Comparison of ENCODE assay signal across 12 mouse cellular contexts in genomic region chr10:100604254-100604653, GRCm38 (mm10). TPM values are rescaled to one million over a fixed set of nuclear protein-coding genes. Genes with fewer than 3 reads are reported as not detected.
DNase-seq lines count a peak whose midpoint lies in the region; ATAC-seq and TF ChIP-seq lines count a peak whose summit lies in the region.
"Had no signal": no experiment of that assay in that cellular context is flagged by ENCODE, and none has a peak within 500 bp of the region (broad histone marks: within the 10 kb centered on the region; RNA-seq: fewer than 3 reads in every experiment).

No protein-coding gene starts in this region.

- ATAC-seq in forebrain, embryonic 14.5 days: peak; percentile 62
- no peak for ATAC-seq in forebrain, embryonic 15.5 days (replicated peaks)
- 0 out of 2 replicates have a peak, but pooled peaks have one; percentile 44 for ATAC-seq in midbrain, embryonic 12.5 days (ENCODE audit: low FRiP score, low read depth)
- ATAC-seq in midbrain, embryonic 11.5 days (ENCODE audit: low FRiP score): no peak
- ATAC-seq in stomach, postnatal 0 days (ENCODE audit: low FRiP score, low TSS enrichment): no peak

- DNase-seq in forebrain, embryonic 14.5 days (ENCODE audit: low spot score): peak; percentile 41
- DNase-seq in midbrain, embryonic 11.5 days (ENCODE audit: low spot score, missing footprints): no peak
- peak; percentile 11 for DNase-seq in embryo, embryonic 11 days
- DNase-seq in stomach, postnatal 0 days (ENCODE audit: low spot score): no peak
- DNase-seq in right cerebral cortex, postnatal 10 days (ENCODE audit: low spot score in 2 of 2): no peak
- no peak for DNase-seq in thymus, postnatal 0 days (ENCODE audit: low spot score)
- DNase-seq: heart, postnatal 14 days; kidney, adult 9 months had no signal

- TF ChIP-seq EP300 in stomach, postnatal 0 days (optimal IDR thresholded peaks at IDR 0.05): no peak

- H3K4me3 ChIP-seq in forebrain, embryonic 14.5 days (ENCODE audit: low read depth, low read length): no peak overlapping the region
- H3K4me3 ChIP-seq in forebrain, embryonic 15.5 days: no peak overlapping the region
- no peak overlapping the region for H3K4me3 ChIP-seq in midbrain, embryonic 12.5 days
- no peak overlapping the region for H3K4me3 ChIP-seq in midbrain, embryonic 11.5 days (ENCODE audit: low read depth, low read length)
- no peak overlapping the region for H3K4me3 ChIP-seq in stomach, postnatal 0 days (ENCODE audit: low read depth, low read length)
- H3K4me3 ChIP-seq: embryonic facial prominence, embryonic 15.5 days had no signal

- TF ChIP-seq CTCF in stomach, postnatal 0 days (IDR thresholded peaks at IDR 0.05; ENCODE audit: low read depth): peak; percentile 22; the same call in 1 of the 2 replicates

- no peak overlapping the region for H3K4me2 ChIP-seq in forebrain, embryonic 14.5 days (ENCODE audit: low read length)
- no peak overlapping the region for H3K4me2 ChIP-seq in forebrain, embryonic 15.5 days (replicated peaks)
- no peak overlapping the region for H3K4me2 ChIP-seq in midbrain, embryonic 12.5 days (replicated peaks)
- H3K4me2 ChIP-seq in midbrain, embryonic 11.5 days: no peak overlapping the region
- no peak overlapping the region for H3K4me2 ChIP-seq in stomach, postnatal 0 days (replicated peaks; ENCODE audit: low read depth)
- H3K4me2 ChIP-seq: embryonic facial prominence, embryonic 15.5 days had no signal

- 71% methylated on average over 2 of the region's 2 CpGs for WGBS in forebrain, embryonic 14.5 days
- 71% methylated on average over 2 of the region's 2 CpGs for WGBS in forebrain, embryonic 15.5 days
- 76% methylated on average over 2 of the region's 2 CpGs for WGBS in midbrain, embryonic 12.5 days
- WGBS in midbrain, embryonic 11.5 days: 63% methylated on average over 2 of the region's 2 CpGs
- 46% methylated on average over 2 of the region's 2 CpGs for WGBS in stomach, postnatal 0 days

- no peak overlapping the region for H3K27ac ChIP-seq in forebrain, embryonic 14.5 days (ENCODE audit: low read depth, low read length)
- H3K27ac ChIP-seq in forebrain, embryonic 15.5 days (replicated peaks): no peak overlapping the region
- no peak overlapping the region for H3K27ac ChIP-seq in midbrain, embryonic 12.5 days (replicated peaks)
- H3K27ac ChIP-seq in midbrain, embryonic 11.5 days (ENCODE audit: low read depth, low read length): no peak overlapping the region
- H3K27ac ChIP-seq in stomach, postnatal 0 days (replicated peaks): no peak overlapping the region
- H3K27ac ChIP-seq: embryonic facial prominence, embryonic 15.5 days had no signal

- no peaks in the 10 kb centered on the region for H3K27me3 ChIP-seq in forebrain, embryonic 14.5 days (replicated peaks; ENCODE audit: control insufficient read depth, insufficient read depth, low read length)
- no peaks in the 10 kb centered on the region for H3K27me3 ChIP-seq in forebrain, embryonic 15.5 days
- no peaks in the 10 kb centered on the region for H3K27me3 ChIP-seq in midbrain, embryonic 12.5 days
- H3K27me3 ChIP-seq in midbrain, embryonic 11.5 days (ENCODE audit: control insufficient read depth, insufficient read depth, low read length): no peaks in the 10 kb centered on the region
- no peaks in the 10 kb centered on the region for H3K27me3 ChIP-seq in stomach, postnatal 0 days (ENCODE audit: control insufficient read depth, insufficient read depth, low read length)
- H3K27me3 ChIP-seq: embryonic facial prominence, embryonic 15.5 days had no signal

- no peaks in the 10 kb centered on the region for H3K36me3 ChIP-seq in forebrain, embryonic 14.5 days (ENCODE audit: control insufficient read depth, insufficient read depth, low read length)
- no peaks in the 10 kb centered on the region for H3K36me3 ChIP-seq in forebrain, embryonic 15.5 days
- no peaks in the 10 kb centered on the region for H3K36me3 ChIP-seq in midbrain, embryonic 12.5 days
- H3K36me3 ChIP-seq in midbrain, embryonic 11.5 days (ENCODE audit: control insufficient read depth, insufficient read depth, low read length): no peaks in the 10 kb centered on the region
- no peaks in the 10 kb centered on the region for H3K36me3 ChIP-seq in stomach, postnatal 0 days (ENCODE audit: control insufficient read depth, insufficient read depth, low read length)
- H3K36me3 ChIP-seq: embryonic facial prominence, embryonic 15.5 days had no signal

- H3K4me1 ChIP-seq in forebrain, embryonic 14.5 days (ENCODE audit: control insufficient read depth, insufficient read depth, low read length): no peaks in the 10 kb centered on the region
- no peaks in the 10 kb centered on the region for H3K4me1 ChIP-seq in forebrain, embryonic 15.5 days
- no peaks in the 10 kb centered on the region for H3K4me1 ChIP-seq in midbrain, embryonic 12.5 days
- no peaks in the 10 kb centered on the region for H3K4me1 ChIP-seq in midbrain, embryonic 11.5 days (ENCODE audit: control insufficient read depth, insufficient read depth, low read length)
- no peaks in the 10 kb centered on the region for H3K4me1 ChIP-seq in stomach, postnatal 0 days (replicated peaks; ENCODE audit: control insufficient read depth, insufficient read depth)
- H3K4me1 ChIP-seq: embryonic facial prominence, embryonic 15.5 days had no signal

- H3K9me3 ChIP-seq in forebrain, embryonic 14.5 days (replicated peaks; ENCODE audit: control insufficient read depth, low read length): no peaks in the 10 kb centered on the region
- no peaks in the 10 kb centered on the region for H3K9me3 ChIP-seq in forebrain, embryonic 15.5 days
- H3K9me3 ChIP-seq in midbrain, embryonic 12.5 days: no peaks in the 10 kb centered on the region
- H3K9me3 ChIP-seq in midbrain, embryonic 11.5 days (ENCODE audit: control insufficient read depth, low read length): no peaks in the 10 kb centered on the region
- no peaks in the 10 kb centered on the region for H3K9me3 ChIP-seq in stomach, postnatal 0 days (ENCODE audit: control insufficient read depth, low read length)
- H3K9me3 ChIP-seq: embryonic facial prominence, embryonic 15.5 days had no signal

- H3K9ac ChIP-seq in forebrain, embryonic 14.5 days (ENCODE audit: low read length): no peak overlapping the region
- H3K9ac ChIP-seq in forebrain, embryonic 15.5 days (replicated peaks): no peak overlapping the region
- H3K9ac ChIP-seq in midbrain, embryonic 12.5 days (replicated peaks): no peak overlapping the region
- no peak overlapping the region for H3K9ac ChIP-seq in midbrain, embryonic 11.5 days (ENCODE audit: low read length)
- no peak overlapping the region for H3K9ac ChIP-seq in stomach, postnatal 0 days (ENCODE audit: low read length)
- H3K9ac ChIP-seq: embryonic facial prominence, embryonic 15.5 days had no signal

RNA-seq across cellular contexts. Expression of gene 1700017N19Rik, which starts 14.0 kb away (rescaled TPM):
- not detected in 2 replicates for polyA plus RNA-seq in forebrain, embryonic 14.5 days (2014; fragmentation: Nextera tagmentation; extraction: Ambion mirVana)
- not detected in 2 replicates for polyA plus RNA-seq in forebrain, embryonic 15.5 days (2015; fragmentation: Nextera tagmentation; extraction: Ambion mirVana)
- polyA plus RNA-seq in midbrain, embryonic 12.5 days (2016; fragmentation: Nextera tagmentation; extraction: Ambion mirVana): not detected in 2 replicates
- not detected in 2 replicates for polyA plus RNA-seq in midbrain, embryonic 11.5 days (2014; fragmentation: Nextera tagmentation; extraction: Ambion mirVana)
- not detected in 2 replicates for polyA plus RNA-seq in stomach, postnatal 0 days (2015; fragmentation: Nextera tagmentation; extraction: Ambion mirVana)
- polyA plus RNA-seq in thymus, postnatal 0 days (2015; fragmentation: Nextera tagmentation; extraction: Ambion mirVana): not detected in 2 replicates
- polyA plus RNA-seq: embryonic facial prominence, embryonic 15.5 days; liver, embryonic 16.5 days had no signal

RNA-seq across cellular contexts. Expression of gene 4930430F08Rik, which starts 14.0 kb away (rescaled TPM):
- polyA plus RNA-seq in forebrain, embryonic 14.5 days (2014; fragmentation: Nextera tagmentation; extraction: Ambion mirVana): 14.9 and 16.3 TPM in 2 replicates
- polyA plus RNA-seq in forebrain, embryonic 15.5 days (2015; fragmentation: Nextera tagmentation; extraction: Ambion mirVana): 13.9 and 15.2 TPM in 2 replicates
- polyA plus RNA-seq in midbrain, embryonic 12.5 days (2016; fragmentation: Nextera tagmentation; extraction: Ambion mirVana): 10.5 and 12.7 TPM in 2 replicates
- polyA plus RNA-seq in midbrain, embryonic 11.5 days (2014; fragmentation: Nextera tagmentation; extraction: Ambion mirVana): 13.7 and 15.4 TPM in 2 replicates
- polyA plus RNA-seq in stomach, postnatal 0 days (2015; fragmentation: Nextera tagmentation; extraction: Ambion mirVana): 5.8 and 6.6 TPM in 2 replicates
- 9.0 and 10.0 TPM in 2 replicates for polyA plus RNA-seq in thymus, postnatal 0 days (2015; fragmentation: Nextera tagmentation; extraction: Ambion mirVana)

Comparison
In these comparisons a context has a peak if more than half of its experiments do, and no peak if none do; other contexts are left out.
1. ATAC-seq: peak in forebrain, embryonic 14.5 days (single experiment) and midbrain, embryonic 12.5 days (single experiment); none in forebrain, embryonic 15.5 days (single experiment), midbrain, embryonic 11.5 days (single experiment) and stomach, postnatal 0 days (single experiment).
2. DNase-seq: peak in forebrain, embryonic 14.5 days (single experiment) and embryo, embryonic 11 days (single experiment); none in midbrain, embryonic 11.5 days (single experiment), stomach, postnatal 0 days (single experiment), right cerebral cortex, postnatal 10 days (0 of 2) and thymus, postnatal 0 days (single experiment).